Mouse (Mus musculus) liver, adult 2 months (tissue): ENCODE results near the gene B3gat3. TPM values are rescaled to one million over a fixed set of nuclear protein-coding genes. Genes with fewer than 3 reads are reported as not detected.
A peak's percentile ranks its signal among the peaks of the same experiment; 100 is the strongest.

Experiments
- DNase-seq: peaks from one replicate; pipeline ENCODE4 v3.0.0-alpha.2; 2011; ENCODE audit warnings: low read depth, low spot score; ENCODE audit errors: extremely low read depth
- H3K27ac ChIP-seq: fragments of 200-500 bp; replicated peaks from 2 replicates; pipeline ENCODE4 v1.5.1; 2012; ENCODE audit warnings: low read depth, mild to moderate bottlenecking, control low read depth, inconsistent platforms, low read length; ENCODE audit not compliant: insufficient read depth
- H3K27me3 ChIP-seq: fragments of 200-500 bp; 2 replicates; pipeline ENCODE4 v1.6.1; 2012; ENCODE audit warnings: mild to moderate bottlenecking, moderate library complexity, low read length, inconsistent platforms; ENCODE audit not compliant: control insufficient read depth, insufficient read depth
- H3K36me3 ChIP-seq: fragments of 200-500 bp; 2 replicates; pipeline ENCODE4 v1.6.1; 2012; ENCODE audit warnings: low read length, inconsistent platforms; ENCODE audit not compliant: control insufficient read depth, insufficient read depth
- H3K4me1 ChIP-seq: fragments of 200-500 bp; 2 replicates; pipeline ENCODE4 v1.6.1; 2011; ENCODE audit warnings: low read length; ENCODE audit not compliant: control insufficient read depth, insufficient read depth
- H3K4me3 ChIP-seq: fragments of 200-500 bp; 2 replicates; pipeline ENCODE4 v1.5.1; 2011; ENCODE audit warnings: low read depth, mild to moderate bottlenecking, control low read depth, low read length, moderate library complexity; ENCODE audit not compliant: insufficient read depth
- H3K79me2 ChIP-seq: fragments of 200-500 bp; 2 replicates; pipeline ENCODE4 v1.6.1; 2012; ENCODE audit warnings: inconsistent platforms, mild to moderate bottlenecking, low read length, moderate library complexity; ENCODE audit not compliant: control insufficient read depth, insufficient read depth
- H3K9ac ChIP-seq: fragments of 200-500 bp; 2 replicates; pipeline ENCODE4 v1.6.1; 2012; ENCODE audit warnings: low read depth, mild to moderate bottlenecking, control low read depth, inconsistent platforms, low read length
- CTCF ChIP-seq: fragments of 200-500 bp; IDR thresholded peaks from 2 replicates; pipeline ENCODE4 v1.5.1; 2011; ENCODE audit warnings: low read depth, low read length, control low read depth
- POLR2A ChIP-seq: fragments of 200-500 bp; IDR thresholded peaks from 2 replicates; pipeline ENCODE4 v1.6.1; 2011; ENCODE audit warnings: low read length, control low read depth; ENCODE audit not compliant: insufficient read depth; ENCODE audit errors: extremely low read depth
- WGBS: fragments of 180-500 bp; shearing (Covaris S2); methylation state at CpG from one replicate; pipeline ENCODE4 v1.1.7; 2018; 5-methylcytosine and 5-hydroxymethylcytosine counted together
- polyA plus RNA-seq: library from polyadenylated mRNA; depleted of rRNA; stranded (reverse); fragments of >200 nt; gene quantifications from 2 replicates; pipeline ENCODE4 v1.2.3, GENCODE M21; 2012
- total RNA-seq: library from RNA; depleted of rRNA; stranded (reverse); fragments of >200 nt; gene quantifications from 2 replicates; pipeline ENCODE4 v1.2.3, GENCODE M21; 2014

Gene B3gat3
- total and polyA plus RNA-seq, 2 experiments: 16.8 to 88.7 TPM

DNA sequence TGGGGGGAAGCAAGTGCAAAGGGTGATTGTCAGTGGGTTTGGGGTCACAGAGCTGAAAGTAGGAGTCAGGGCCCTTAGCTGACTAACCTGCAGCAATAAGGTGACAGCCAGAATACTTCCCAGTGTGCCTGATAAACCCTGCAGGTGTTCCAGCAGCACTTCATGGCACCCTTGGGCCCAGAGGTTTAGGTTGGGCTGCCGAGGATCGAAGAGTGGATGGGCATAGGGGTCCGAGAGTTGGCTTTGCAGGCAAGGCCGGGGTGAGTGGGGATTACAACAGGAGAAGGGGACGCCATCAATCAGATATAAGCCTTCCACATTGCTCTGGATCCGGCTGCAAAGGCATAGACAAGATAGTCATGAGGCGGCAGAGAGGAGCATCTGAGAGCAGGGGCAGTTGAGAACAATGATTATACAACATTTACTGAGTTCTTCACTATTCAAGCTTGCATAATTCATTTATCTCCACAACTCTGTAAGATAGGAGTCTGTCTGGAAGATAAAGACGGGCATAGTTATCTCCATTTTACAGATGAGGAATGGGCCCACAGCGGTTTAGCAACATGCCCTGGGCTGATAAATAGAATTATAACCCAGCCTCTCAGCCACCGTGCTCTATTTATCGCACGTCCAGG, 7.8 kb downstream of the B3gat3 start:
- H3K4me3 ChIP-seq: no peak overlapping the region
- H3K27me3 ChIP-seq: no peaks in the 10 kb centered on the region
- H3K9ac ChIP-seq: no peak overlapping the region
- H3K79me2 ChIP-seq: no peaks in the 10 kb centered on the region
- H3K4me1 ChIP-seq: peaks cover 9% of the 10 kb centered on the region
- TF ChIP-seq POLR2A: no peak
- no peak for TF ChIP-seq CTCF
- WGBS: 93% methylated on average over 12 of the region's 12 CpGs
- H3K36me3 ChIP-seq: peaks cover 3% of the 10 kb centered on the region; the same call in 1 of the 2 replicates
- no peak for DNase-seq
- H3K27ac ChIP-seq: no peak overlapping the region

DNA sequence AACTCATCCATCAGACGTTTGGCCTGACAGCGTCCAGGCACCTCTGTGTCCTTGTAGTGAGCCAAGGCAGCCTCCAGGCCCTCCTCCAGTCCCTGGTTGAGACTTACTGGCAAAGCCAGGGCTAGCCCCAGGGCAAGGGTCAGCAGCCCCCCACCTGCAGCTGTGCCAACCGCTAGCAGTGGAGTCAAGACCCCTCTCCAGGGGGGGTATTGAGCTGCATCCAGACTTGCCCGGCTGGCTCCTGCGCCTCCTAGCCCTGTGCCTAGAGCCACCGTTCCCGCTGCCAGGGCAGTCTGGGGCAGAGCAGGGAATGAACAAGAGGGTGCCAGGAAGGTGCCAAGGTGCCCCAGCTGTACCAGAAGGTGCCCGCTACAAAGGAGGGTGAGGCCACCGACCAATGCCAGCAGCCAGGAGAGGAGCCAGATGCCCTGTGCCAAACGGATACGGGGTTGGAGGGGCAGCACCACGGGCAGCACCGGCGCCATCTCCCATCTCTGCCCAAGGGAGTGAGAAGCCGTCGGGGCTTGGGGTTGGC, 8.6 kb downstream of the B3gat3 start:
- Histone ChIP-seq H3K79me2 (no peaks in the 10 kb centered on the region), H3K27me3 (no peaks in the 10 kb centered on the region), H3K4me3 (peak overlapping the region; percentile 82; the same call in 1 of the 2 replicates), H3K27ac (peak overlapping the region; percentile 43), H3K36me3 (peaks cover 8% of the 10 kb centered on the region; the same call in 1 of the 2 replicates), H3K9ac (peak overlapping the region; percentile 6; the same call in 1 of the 2 replicates), H3K4me1 (peaks cover 9% of the 10 kb centered on the region)
- no peak for TF ChIP-seq POLR2A
- TF ChIP-seq CTCF: no peak
- 28% methylated on average over 16 of the region's 16 CpGs for WGBS
- DNase-seq: no peak

DNA sequence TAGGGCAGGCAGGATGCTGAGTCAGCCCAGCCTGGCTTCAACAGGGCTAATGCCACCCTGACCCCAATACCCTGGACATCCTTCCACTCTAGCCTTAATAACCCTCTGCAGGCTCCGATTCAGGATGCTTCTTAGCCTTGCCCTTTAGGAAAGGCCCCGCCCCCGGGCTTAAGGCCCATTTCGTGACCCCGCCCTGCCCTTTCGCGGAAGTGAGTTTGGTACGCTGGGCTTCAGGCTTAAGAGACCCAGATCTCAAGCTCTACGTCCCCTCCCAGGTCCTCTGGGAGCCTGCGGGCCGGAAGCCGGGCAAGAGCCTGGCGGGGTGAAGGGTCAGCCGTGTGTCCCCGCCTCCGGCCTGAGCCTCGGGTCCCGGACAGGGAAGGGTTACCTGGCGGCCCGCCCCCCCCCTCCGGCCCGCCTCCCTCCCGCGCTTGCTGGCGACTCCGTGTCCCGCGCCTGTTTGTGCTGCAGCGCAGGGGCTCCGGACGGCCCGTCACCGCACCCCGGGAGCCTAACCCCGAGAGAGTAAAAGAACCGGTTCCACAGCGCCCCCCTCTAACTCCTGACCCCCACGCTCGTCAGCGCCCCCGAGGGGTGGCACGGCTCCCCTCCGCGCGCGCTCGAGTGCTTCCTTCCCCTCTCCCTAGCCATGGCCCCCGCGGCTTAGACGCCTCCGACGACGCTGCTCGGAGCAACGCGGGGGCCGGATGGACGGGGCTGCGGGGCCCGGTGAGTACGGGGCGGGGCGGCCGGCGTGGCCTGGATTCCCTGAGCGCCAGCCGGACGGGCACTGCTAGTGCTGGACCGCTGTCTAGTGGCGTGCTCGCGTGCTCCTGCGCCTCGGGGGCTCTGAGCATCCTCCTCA, 9.3 kb downstream of the B3gat3 start, which contains the start of the genes Rom1 and Eml3:
Gene Rom1 (minus strand): TSS at position 133 of the 865 bp plus-strand sequence.
Gene Eml3 (plus strand): TSS at position 329 of the 865 bp plus-strand sequence.
- WGBS: under 1% methylated on average over 65 of the region's 74 CpGs
- Histone ChIP-seq H3K4me1 (peaks cover 9% of the 10 kb centered on the region), H3K36me3 (peaks cover 9% of the 10 kb centered on the region; the same call in 1 of the 2 replicates), H3K9ac (peak within 1 kb of the TSS; percentile 96), H3K79me2 (no peaks in the 10 kb centered on the region), H3K4me3 (peak within 1 kb of the TSS; percentile 82), H3K27me3 (no peaks in the 10 kb centered on the region), H3K27ac (peak within 1 kb of the TSS; percentile 80)
- peak; percentile 84 for DNase-seq
- peak; percentile 34; the same call in 1 of the 2 replicates for TF ChIP-seq POLR2A
- 0 out of 2 replicates have a peak, but pooled peaks have one; percentile 13 for TF ChIP-seq CTCF

DNA sequence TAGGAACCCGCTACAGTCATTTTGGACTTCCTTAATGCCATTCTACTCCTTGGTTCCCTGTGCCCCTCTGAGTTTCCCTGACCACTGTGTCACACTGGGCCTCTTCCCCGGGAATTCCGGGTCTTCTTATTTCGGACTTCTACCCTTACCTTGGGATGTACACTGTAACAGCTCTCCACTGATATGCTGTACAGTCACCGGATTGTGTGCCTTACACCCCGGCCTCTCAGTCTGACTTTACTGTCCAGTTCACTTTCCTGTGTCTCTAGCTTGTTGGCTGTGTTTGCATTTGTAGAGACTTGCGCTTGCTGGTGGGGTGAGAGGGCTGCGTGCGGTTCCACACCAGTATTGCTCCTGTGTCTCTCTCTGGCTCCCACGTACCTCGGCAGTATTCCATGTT, 9.9 kb downstream of the B3gat3 start:
- no peaks in the 10 kb centered on the region for H3K27me3 ChIP-seq
- TF ChIP-seq CTCF (no peak), POLR2A (no peak)
- H3K79me2 ChIP-seq: no peaks in the 10 kb centered on the region
- peaks cover 9% of the 10 kb centered on the region for H3K4me1 ChIP-seq
- H3K27ac ChIP-seq: peak overlapping the region; percentile 80
- 1% methylated on average over 11 of the region's 11 CpGs for WGBS
- H3K36me3 ChIP-seq: peaks cover 10% of the 10 kb centered on the region; the same call in 1 of the 2 replicates
- DNase-seq: no peak
- peak overlapping the region; percentile 82 for H3K4me3 ChIP-seq
- peak overlapping the region; percentile 96 for H3K9ac ChIP-seq

DNA sequence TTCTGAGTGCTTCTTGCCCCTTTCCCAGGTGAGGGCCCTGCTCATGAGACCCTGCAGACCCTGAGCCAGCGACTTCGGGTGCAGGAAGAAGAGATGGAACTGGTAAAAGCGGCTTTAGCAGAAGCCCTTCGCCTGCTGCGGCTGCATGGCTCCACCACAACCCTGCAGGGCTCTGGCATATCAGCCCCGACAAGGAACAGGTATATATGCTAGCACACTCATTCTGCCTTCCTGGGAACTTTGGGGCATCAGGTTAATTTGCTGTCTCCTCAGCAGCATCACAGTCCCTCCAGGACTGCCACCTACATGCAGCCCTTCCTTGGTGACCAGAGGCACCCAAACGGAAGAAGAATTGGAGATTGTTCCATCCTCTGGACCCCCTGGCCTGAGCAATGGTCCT, 10.6 kb downstream of the B3gat3 start:
- Histone ChIP-seq H3K9ac (no peak overlapping the region), H3K27ac (no peak overlapping the region), H3K79me2 (no peaks in the 10 kb centered on the region), H3K36me3 (peaks cover 13% of the 10 kb centered on the region; the same call in 1 of the 2 replicates), H3K27me3 (no peaks in the 10 kb centered on the region), H3K4me3 (no peak overlapping the region), H3K4me1 (peaks cover 9% of the 10 kb centered on the region)
- WGBS: 84% methylated on average over 7 of the region's 7 CpGs
- DNase-seq: no peak
- TF ChIP-seq CTCF (no peak), POLR2A (no peak)
